Mouse (Mus musculus): ENCODE results near the gene Ets2.

The Ets2 gene

GRCm38 (mm10) chr16:95769066-95769995, 67.5 kb downstream of the Ets2 start:
- peak; percentile 75 for DNase-seq (ENCODE audit: low read depth)

GRCm38 (mm10) chr16:95769996-95770334, 68.1 kb downstream of the Ets2 start:
- DNase-seq (ENCODE audit: low read depth) = no peak

DNA sequence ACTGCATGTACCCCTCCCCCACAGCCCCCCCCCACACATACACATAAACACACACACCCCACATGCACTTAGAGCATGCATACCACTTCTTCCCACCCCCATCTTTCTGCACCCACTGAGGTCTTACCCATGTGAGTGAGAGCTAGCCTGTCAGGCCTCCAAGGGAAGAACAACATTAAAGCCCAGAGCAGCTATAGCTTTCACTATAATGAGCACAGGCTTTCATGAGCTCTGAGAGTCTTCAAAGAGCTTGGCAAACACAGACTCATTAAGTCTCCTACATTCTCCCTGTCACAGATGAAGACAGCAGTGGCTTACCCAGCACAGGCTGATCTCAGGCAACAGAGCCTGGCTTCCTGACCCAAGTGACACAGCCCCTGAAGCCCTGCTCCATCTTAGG, 68.5 kb downstream of the Ets2 start:
- DNase-seq (ENCODE audit: low read depth) = peak; percentile 39

Measured in induced T-regulatory cell, adult 2 months (primary cell).